9 mouse cellular contexts compared by ENCODE assay signal in genomic region chr4:139926161-139926561, GRCm38 (mm10). TPM values are rescaled to one million over a fixed set of nuclear protein-coding genes. Genes with fewer than 3 reads are reported as not detected.
DNase-seq lines count a peak whose midpoint lies in the region; ATAC-seq lines count a peak whose summit lies in the region.
"Had no signal": no experiment of that assay in that cellular context is flagged by ENCODE, and none has a peak within 500 bp of the region (broad histone marks: within the 10 kb centered on the region; RNA-seq: fewer than 3 reads in every experiment).

No protein-coding gene starts in this region.

- H3K9me3 ChIP-seq in heart, embryonic 16.5 days (replicated peaks; ENCODE audit: control insufficient read depth, low read length) = peaks cover 4% of the 10 kb centered on the region
- H3K9me3 ChIP-seq in forebrain, embryonic 16.5 days (ENCODE audit: control insufficient read depth, low read length) = no peaks in the 10 kb centered on the region
- no peaks in the 10 kb centered on the region for H3K9me3 ChIP-seq in liver, embryonic 12.5 days (replicated peaks)

- WGBS in heart, embryonic 16.5 days = 8% methylated on average over 11 of the region's 11 CpGs
- WGBS in forebrain, embryonic 16.5 days = 3% methylated on average over 11 of the region's 11 CpGs
- WGBS in liver, embryonic 12.5 days (ENCODE audit: insufficient replicate concordance) = 9% methylated on average over 11 of the region's 11 CpGs

- H3K27ac ChIP-seq in heart, embryonic 16.5 days (ENCODE audit: low read length) = no peak overlapping the region
- peak overlapping the region; percentile 79 for H3K27ac ChIP-seq in forebrain, embryonic 16.5 days (ENCODE audit: low read length)
- no peak overlapping the region for H3K27ac ChIP-seq in liver, embryonic 12.5 days

- H3K27me3 ChIP-seq in heart, embryonic 16.5 days (ENCODE audit: control insufficient read depth, insufficient read depth, low read length) = peaks cover 30% of the 10 kb centered on the region
- no peaks in the 10 kb centered on the region for H3K27me3 ChIP-seq in forebrain, embryonic 16.5 days (replicated peaks; ENCODE audit: control insufficient read depth, insufficient read depth, low read length)
- H3K27me3 ChIP-seq in liver, embryonic 12.5 days (replicated peaks) = peaks cover 49% of the 10 kb centered on the region
- H3K27me3 ChIP-seq: CH12.LX had no signal

- no peak overlapping the region for H3K4me3 ChIP-seq in heart, embryonic 16.5 days (ENCODE audit: low read length)
- peak overlapping the region; percentile 31 for H3K4me3 ChIP-seq in forebrain, embryonic 16.5 days (replicated peaks; ENCODE audit: low read length)
- no peak overlapping the region for H3K4me3 ChIP-seq in liver, embryonic 12.5 days

- DNase-seq in heart, adult 11 months = no peak
- peak; percentile 54 to 76 for DNase-seq in left cerebral cortex, adult 9 months (ENCODE audit: low spot score in 2 of 2)
- DNase-seq in right cerebral cortex, adult 2 months (ENCODE audit: low spot score in 2 of 2) = peak; percentile 69 to 75
- DNase-seq in adipocyte (ENCODE audit: low spot score) = no peak
- no peak for DNase-seq in adrenal gland, postnatal 36 days

- no peak for ATAC-seq in heart, embryonic 16.5 days (replicated peaks; ENCODE audit: extremely low read depth, insufficient read depth, low FRiP score)
- ATAC-seq in forebrain, embryonic 16.5 days = peak; percentile 82
- no peak for ATAC-seq in liver, embryonic 12.5 days

- H3K4me1 ChIP-seq in heart, embryonic 16.5 days (ENCODE audit: control insufficient read depth, insufficient read depth, low read length) = no peaks in the 10 kb centered on the region
- peaks cover 23% of the 10 kb centered on the region for H3K4me1 ChIP-seq in forebrain, embryonic 16.5 days (replicated peaks; ENCODE audit: control insufficient read depth, insufficient read depth, low read length)
- H3K4me1 ChIP-seq in liver, embryonic 12.5 days = 0 out of 2 replicates have a peak, but pooled peaks cover 4% of the 10 kb centered on the region

- H3K9ac ChIP-seq in heart, embryonic 16.5 days (ENCODE audit: low read length) = no peak overlapping the region
- peak overlapping the region; percentile 36 for H3K9ac ChIP-seq in forebrain, embryonic 16.5 days (replicated peaks; ENCODE audit: low read depth, low read length)
- no peak overlapping the region for H3K9ac ChIP-seq in liver, embryonic 12.5 days

- H3K36me3 ChIP-seq in heart, embryonic 16.5 days (ENCODE audit: control insufficient read depth, insufficient read depth) = no peaks in the 10 kb centered on the region
- H3K36me3 ChIP-seq in forebrain, embryonic 16.5 days (ENCODE audit: control insufficient read depth, insufficient read depth) = no peaks in the 10 kb centered on the region
- no peaks in the 10 kb centered on the region for H3K36me3 ChIP-seq in liver, embryonic 12.5 days

- H3K4me2 ChIP-seq in heart, embryonic 16.5 days (ENCODE audit: low read depth, low read length) = peak overlapping the region; percentile 27; the same call in 1 of the 2 replicates
- peak overlapping the region; percentile 52 for H3K4me2 ChIP-seq in forebrain, embryonic 16.5 days (ENCODE audit: low read length)
- no peak overlapping the region for H3K4me2 ChIP-seq in liver, embryonic 12.5 days

RNA-seq across cellular contexts. Expression of gene Klhdc7a, which starts 41.7 kb away (rescaled TPM):
- 0.52 and 0.74 TPM in 2 replicates for polyA plus RNA-seq in heart, embryonic 16.5 days (2015; fragmentation: Nextera tagmentation; extraction: Ambion mirVana)
- polyA plus RNA-seq in forebrain, embryonic 16.5 days (2015; fragmentation: Nextera tagmentation; extraction: Ambion mirVana) = 0.29 and 0.53 TPM in 2 replicates
- 0.06 and 0.10 TPM in 2 replicates for polyA plus RNA-seq in liver, embryonic 12.5 days (2016; fragmentation: Nextera tagmentation; extraction: Ambion mirVana)
- 10 to 100 TPM; 12.5 to 16.8 TPM for total RNA-seq in adrenal gland, postnatal 36 days (2021)
- total RNA-seq: CH12.LX had no signal

Comparison
In these comparisons a context has a peak if more than half of its experiments do, and no peak if none do; other contexts are left out.
1. DNase-seq: peak in left cerebral cortex, adult 9 months (2 of 2) and right cerebral cortex, adult 2 months (2 of 2); none in heart, adult 11 months (single experiment), adipocyte (single experiment) and adrenal gland, postnatal 36 days (0 of 2).